Mouse (Mus musculus) gastrocnemius, adult 8-10 months (tissue): Measurements from ENCODE around the gene Meox2. TPM values are rescaled to one million over a fixed set of nuclear protein-coding genes. Genes with fewer than 3 reads are reported as not detected.
A peak's percentile ranks its signal among the peaks of the same experiment; 100 is the strongest.
"Not testable (repeated sequence)": the region's sequence is repeated elsewhere in the genome, so short reads cannot be mapped to it uniquely, and the experiment has no call there.

Experiments
- DNase-seq, 2 experiments: peaks; one replicate each; pipeline ENCODE4 v3.0.0; 2022; ENCODE audit warnings: low spot score in 2 of 2
- total RNA-seq, 4 experiments: library from RNA; stranded (reverse); gene quantifications; 2 replicates each; pipeline ENCODE4 v1.2.4; 2022

The Meox2 gene
- total RNA-seq: 1 to 10 TPM; 5.2 to 8.4 (median 7.6) TPM

DNA sequence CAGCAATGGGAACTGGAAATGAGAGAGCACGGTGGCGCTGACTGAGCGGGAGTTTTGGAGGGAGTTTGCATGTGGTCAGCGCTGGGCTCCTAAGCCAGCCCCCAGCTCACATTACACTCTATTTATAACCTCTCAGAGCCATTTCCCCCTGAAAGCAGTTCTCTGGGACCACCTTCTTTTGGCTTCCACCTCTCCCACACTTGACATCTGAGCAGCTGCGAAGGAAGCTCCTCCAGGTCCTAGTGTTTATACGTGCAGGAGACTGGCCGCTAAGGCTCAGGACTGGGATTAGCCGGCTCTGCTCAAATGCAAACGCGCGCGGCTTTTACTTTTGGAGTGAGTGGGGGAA lies at the start of gene Meox2:
TSS of gene Meox2 (plus strand) at position 151 of the 349 bp plus-strand sequence.
- peak; percentile 58 to 67 for DNase-seq

DNA sequence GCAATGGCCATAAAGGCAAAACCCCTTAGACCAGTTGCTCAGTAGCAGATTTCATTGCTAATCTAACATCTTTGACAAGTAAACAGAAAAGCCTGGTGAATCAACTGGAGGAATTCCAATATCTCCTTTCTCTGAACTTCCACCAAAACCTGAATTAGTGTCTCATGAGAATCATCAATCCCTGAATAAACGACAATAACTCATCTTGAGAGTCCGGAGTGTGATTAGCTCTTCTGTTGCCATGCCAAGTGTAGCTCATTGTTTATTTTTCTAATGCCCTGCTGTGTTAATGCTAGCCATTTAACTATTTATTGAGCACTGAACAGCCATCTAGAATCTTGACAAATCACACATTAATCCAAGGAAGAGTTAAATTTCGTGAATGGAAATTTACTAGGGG lies 35.7 kb upstream of the Meox2 start:
- DNase-seq: no peak

DNA sequence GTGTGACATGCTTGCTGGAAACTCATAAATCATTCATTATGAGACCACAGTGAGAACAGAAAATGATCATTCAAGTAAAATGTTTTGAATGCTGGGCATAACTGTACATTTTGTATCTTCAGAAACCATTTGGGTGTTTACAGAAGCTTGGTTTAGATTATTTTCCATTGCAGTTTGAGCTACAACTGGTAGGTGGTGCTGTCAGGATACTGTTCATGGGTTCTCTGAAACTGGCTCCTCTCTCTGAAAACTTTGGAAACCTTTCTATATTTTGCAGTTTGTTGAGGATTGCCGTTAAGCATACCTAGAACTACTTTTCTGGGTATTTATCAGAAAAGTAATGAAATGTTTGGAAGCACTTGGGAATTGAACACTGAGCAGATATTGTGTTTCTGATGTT lies 31.0 kb upstream of the Meox2 start:
- no peak for DNase-seq

DNA sequence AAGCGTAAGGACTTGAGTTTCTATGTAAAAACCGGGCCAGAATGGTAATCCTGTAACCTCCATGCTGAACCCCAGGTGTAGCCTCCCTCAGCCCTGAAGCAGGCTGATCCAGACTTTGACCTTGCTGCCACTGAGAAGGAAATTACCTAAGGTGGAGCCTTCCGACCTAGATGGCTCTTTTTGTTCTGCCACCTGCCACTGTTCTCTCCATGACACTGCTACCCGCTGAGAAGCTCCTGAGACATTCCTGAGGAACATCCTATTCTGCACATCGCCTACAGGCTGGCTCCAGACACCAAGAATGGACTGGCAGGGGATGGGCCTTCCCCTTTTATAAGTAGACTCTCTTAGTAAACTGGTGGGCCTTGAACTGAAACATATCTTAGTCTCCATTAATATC lies 28.3 kb upstream of the Meox2 start:
- DNase-seq: not testable (repeated sequence)

DNA sequence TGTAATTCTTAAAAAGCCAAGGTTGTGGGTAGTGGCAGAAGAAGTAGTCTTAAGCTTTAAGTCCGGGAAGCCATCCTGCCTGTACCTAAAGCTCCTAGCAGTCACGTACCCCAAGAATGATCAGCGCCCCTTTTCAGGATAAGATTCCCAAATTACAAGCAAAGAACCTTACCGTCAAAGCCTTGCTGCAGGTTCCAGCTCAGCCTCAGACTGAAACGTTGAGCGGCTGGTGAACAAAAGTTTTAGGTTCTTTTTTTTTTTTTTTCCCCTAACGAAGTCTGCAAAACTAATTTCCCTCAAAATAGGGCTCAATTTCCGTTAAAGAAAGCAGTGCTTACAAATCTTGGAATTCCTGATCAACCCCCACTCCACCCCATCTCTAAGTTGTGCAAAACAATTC lies 1.8 kb upstream of the Meox2 start:
- DNase-seq: no peak

DNA sequence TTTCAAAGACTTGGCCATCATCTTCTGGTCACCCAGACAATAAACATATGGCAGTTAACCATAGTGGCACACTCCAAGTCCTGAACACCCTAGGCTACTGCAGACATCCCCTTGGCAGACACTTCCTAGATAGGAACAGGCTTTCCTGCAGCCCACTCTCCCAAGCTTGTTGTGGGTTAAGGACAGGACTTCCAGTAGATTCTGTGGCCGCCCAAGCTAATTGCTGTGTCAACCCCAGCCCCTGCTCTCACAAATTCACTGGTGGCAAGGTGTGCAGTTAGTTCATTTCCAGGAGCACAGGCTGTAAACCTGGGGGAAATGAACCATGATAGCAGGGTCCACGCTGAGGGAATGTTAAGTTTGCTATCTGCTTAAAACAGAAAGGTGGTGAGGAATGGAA lies 1.2 kb upstream of the Meox2 start:
- no peak for DNase-seq

DNA sequence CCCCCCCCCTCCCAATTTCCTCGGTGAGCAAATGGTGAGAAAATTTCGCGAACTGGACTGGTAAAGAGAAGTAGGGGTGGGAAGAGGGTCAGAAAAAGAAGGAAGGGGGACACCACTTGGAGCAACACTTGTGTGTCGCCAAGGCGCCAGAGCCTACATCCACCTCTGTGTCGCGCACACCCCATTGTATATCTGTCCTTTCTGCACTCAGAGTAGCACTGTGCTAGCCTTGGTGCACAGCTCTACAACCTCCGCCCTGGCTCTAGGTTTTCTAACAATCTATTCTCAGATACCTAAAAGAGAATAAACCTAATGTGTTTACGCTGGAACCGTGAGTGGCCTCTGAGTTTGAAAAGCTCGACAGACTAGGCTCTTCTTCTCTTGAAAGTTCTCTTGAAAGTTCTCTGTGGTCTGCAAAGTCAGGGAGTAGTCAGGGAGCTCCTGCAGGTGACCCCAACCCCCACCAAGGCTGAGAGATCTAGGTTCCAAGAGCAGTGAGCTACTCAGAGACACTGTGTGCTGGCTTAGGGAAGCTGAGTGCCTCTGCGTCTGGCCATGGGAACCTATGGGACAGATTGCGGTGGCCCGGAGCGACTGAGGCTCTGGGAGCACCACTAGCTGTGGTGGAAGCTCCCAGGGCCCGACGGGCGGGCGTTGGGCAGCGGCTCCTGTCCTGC lies 489 bp upstream of the Meox2 start:
- DNase-seq: peak in 1 of 2 experiments; percentile 8

DNA sequence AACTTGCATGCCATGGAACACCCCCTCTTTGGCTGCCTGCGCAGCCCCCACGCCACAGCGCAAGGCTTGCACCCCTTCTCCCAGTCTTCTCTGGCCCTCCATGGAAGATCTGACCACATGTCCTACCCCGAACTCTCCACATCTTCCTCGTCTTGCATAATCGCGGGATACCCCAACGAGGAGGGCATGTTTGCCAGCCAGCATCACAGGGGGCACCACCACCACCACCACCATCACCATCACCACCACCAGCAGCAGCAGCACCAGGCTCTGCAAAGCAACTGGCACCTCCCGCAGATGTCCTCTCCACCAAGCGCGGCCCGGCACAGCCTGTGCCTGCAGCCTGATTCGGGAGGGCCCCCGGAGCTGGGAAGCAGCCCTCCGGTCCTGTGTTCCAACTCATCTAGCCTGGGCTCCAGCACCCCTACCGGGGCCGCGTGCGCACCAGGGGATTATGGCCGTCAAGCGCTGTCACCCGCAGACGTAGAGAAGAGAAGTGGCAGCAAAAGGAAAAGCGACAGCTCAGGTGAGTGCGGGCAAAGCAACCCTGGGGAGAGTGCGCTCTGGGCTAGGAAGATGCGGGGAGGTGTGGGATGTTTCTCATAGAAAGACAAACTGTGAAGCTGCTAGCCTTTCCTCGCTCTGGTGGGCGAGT lies 606 bp downstream of the Meox2 start:
- peak in 1 of 2 experiments; percentile 17 for DNase-seq

DNA sequence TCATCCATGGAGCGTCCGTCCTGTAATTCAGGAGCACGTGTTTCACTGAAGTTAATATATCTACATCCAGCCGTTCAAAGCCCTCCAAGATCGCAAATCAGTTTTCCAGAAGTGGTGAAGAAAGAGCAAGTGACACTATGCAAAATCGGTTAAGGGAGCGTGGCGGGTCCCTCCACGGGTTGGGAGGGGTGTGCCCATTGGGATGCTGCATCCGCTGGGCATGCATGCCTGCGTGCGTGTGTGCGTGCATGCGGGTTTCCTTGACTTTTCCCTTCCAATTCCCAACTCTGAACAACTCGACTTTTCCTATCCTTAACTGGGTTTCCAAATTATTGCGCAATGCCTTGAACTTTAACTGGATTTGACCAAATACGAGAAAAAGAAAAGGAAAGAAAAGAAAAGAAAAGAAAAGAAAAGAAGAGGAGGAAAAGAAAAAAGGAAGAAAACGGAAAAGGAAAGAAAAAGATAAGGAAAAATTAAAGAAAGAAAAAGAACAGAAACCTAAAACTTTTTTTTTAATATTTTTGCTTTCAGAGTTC lies 1.2 kb downstream of the Meox2 start:
- DNase-seq: no peak

DNA sequence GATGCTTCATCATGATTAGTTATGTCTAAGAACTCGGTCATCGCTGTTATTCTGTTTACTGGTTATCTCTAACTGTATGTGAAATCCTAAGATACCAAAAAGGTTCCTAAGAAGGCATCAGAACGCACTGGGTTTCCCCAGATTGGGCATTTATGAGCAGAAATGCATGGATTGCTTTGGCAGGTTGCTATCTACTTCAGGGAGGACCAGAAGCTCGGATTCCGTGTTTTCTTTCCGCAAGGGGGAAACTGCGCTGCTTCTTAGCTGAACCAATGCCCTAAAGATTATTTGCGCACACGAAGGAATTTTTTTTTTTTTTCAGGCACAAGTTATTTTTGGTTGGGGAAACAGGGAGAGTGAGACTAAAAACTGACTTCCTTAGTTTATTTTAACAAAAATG lies 2.6 kb downstream of the Meox2 start:
- no peak for DNase-seq

DNA sequence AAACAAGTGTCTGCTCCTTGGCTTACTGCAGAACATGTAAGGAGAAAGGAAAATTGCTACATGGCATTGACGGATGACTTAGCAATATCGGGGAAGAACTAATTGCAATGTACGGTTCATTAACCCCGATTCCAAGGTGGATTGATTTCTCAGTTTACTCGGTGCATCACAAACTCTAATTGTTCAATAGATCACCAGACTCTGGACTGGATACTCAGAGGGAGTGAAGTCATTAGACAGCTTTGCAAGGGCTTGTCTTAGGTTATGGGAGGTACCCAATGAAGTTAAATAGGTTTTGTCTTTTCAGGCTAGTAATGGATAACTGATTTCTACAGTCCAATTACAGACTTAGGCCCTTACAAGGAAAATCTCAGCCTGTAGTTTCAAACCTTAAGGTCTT lies 10.9 kb downstream of the Meox2 start:
- DNase-seq: no peak

DNA sequence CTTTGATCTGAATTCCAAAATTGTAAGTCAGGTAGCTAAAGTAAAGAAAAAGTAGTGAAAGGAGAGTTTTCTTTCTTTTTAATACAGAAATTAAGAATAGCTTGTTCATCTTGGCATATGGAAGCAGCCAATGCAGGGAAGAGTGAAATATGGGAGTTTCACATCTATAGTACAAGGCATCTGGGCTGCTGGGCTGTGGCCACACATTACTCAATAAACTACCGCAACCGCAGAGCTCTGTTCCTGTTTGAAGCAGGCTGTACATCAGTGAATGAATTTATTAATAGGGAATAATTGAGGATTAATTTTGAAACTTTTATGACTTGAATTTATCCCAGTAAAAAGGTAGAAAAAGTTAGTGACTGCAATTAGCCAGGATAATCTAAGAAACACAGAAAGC lies 15.4 kb downstream of the Meox2 start:
- DNase-seq: no peak

DNA sequence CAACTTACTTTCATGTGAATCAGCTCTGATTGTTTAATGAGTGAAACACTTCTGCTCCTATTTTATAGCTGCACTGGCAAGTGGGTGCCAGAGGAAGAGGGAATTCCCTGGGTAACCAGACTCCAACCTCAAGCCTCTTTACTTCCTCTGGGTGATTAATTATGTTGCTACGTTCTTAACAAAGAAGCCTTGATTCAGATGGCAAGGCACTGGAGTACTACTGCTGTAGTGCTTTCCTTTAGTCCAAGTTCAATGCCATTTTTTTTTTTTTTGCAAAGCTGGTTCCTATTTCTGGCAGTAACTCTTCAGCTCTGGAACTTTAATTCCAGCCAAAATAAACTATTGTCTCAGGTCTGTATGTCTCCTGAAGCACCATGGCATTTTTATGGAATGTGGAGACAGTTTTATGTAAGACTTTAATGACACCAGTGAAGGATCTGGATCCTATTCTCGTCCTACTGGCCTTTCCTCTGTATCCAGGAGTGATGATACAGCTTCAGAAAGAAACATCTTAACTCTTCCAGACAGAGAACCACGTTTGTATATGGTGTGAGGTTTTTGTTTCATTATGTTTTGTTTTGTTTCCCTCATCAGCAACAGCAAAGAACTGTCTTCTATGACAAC lies 33.9 kb downstream of the Meox2 start:
- no peak for DNase-seq

DNA sequence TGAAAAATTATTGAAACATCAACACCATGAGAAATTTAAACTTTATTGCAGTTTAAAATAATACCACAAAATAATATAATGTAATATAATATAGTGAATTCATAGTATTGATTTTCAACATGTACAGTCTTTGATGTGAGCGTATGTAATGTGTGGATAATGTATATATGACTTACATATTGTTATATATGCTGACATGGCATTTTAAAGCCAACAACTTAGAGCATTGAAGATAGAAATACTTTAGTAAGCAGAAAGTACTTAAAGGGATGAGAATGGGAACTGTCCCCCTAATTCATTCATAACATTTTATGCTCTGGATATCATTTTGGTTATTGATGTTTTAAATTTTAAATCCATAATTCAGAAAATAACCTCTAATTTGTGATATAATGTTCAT lies 35.5 kb downstream of the Meox2 start:
- DNase-seq: no peak

DNA sequence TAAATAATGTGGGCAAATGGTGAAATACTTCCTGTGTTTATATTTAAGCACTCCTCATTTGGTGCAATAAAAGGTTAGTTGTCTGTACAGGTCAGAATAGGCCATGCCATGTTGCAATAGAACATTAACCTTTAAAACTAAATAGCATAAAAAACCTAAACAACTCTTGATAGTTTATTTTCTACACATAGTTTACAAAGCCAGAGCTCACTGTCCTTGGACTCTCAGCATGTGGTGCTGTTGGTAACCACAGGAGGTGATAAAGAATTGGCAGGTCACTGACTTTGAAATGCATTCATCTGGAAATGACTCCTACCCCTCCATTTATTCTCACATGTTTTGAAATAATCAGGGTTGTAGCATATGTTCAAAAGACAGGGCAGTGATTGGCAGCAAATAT lies 59.4 kb downstream of the Meox2 start:
- no peak for DNase-seq

DNA sequence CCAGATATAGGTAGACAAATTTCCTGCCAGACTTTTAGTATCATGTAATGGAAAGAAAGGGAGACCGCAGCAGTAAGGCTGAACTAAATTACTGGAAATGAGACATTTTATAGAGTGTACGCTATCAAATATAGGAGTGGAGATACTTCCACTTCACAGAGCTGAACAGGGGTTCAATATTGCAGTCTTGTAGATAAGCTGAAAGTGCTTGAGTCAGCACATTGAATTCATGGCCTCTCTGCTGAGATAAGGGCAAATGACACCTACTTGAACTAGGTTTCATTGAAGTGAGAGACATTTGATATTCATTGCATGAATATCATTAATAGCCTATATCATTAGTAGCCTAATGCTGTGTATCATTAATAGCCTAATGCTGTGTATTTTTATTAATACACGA lies 65.0 kb downstream of the Meox2 start:
- DNase-seq: no peak

DNA sequence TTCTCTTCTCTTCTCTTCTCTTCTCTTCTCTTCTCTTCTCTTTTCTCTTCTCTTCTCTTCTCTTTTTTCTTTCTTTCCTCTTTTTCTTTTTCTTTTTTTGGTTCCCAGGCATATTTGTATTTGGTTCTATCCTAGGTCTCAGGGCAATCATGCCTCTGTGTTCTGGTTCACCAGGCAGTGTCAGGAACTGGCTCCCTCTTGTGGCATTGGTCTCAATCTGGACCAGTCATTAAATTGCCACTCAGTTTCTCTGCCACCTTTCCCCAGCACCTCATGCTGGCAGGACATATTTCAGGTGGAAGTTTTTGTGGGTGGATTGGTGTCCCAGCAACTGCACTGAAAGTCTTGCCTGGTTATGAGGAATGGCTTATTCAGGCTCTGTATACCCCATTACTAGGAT lies 75.3 kb downstream of the Meox2 start:
- DNase-seq: no peak

DNA sequence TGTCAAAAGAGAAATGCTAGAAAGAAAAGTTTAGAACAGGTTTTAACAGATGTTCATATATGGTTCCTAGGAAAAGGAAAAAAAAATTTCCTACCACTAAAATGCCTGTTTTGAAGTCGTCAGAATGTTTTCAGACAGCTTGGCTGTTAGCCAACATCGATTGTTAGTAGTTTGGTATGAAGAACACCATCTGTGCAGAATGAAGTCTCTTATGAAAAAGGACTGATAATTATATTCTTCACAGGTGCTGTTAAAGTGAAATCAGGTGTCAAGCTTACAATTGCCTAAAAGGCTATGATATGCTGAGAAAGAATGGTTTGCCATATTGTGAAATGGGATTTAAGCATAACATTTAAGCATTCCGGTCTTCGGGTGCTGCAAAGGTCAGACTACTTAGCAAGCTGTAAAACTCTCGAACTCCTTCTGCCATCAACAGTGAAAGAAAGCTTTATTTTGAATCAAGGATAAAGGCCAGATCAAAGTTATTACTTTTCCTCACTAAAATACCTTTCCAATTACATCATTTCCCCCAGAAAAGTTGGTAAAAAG lies 80.7 kb downstream of the Meox2 start:
- no peak for DNase-seq
